Mouse (Mus musculus) adrenal gland, adult 2 months (tissue): ENCODE results near the gene Tcerg1l. TPM values are rescaled to one million over a fixed set of nuclear protein-coding genes. Genes with fewer than 3 reads are reported as not detected.

ENCODE experiments used
- DNase-seq: peaks from one replicate; pipeline ENCODE4 v3.0.0; 2021
- polyA plus RNA-seq: library from polyadenylated mRNA; depleted of rRNA; stranded (reverse); fragments of >200 nt; gene quantifications from 2 replicates; pipeline ENCODE4 v1.2.3, GENCODE M21; 2012
- total RNA-seq, 2 experiments: library from RNA; stranded (reverse); gene quantifications; 2 replicates each; pipeline ENCODE4 v1.2.3; 2021

Tcerg1l gene
- total and polyA plus RNA-seq, 3 experiments: 0.06 to 0.10 TPM; not detected in 1

GRCm38 (mm10) chr7:138357475-138357874 is 40.1 kb downstream of the Tcerg1l start:
- DNase-seq: no peak

GRCm38 (mm10) chr7:138356655-138357449 is 40.7 kb downstream of the Tcerg1l start:
- DNase-seq: no peak

GRCm38 (mm10) chr7:138345451-138345850 is 52.1 kb downstream of the Tcerg1l start:
- no peak for DNase-seq

GRCm38 (mm10) chr7:138338451-138338850 is 59.1 kb downstream of the Tcerg1l start:
- no peak for DNase-seq

- no peak for DNase-seq
Observed at GRCm38 (mm10) chr7:138337946-138338345, 59.6 kb downstream of the Tcerg1l start.

GRCm38 (mm10) chr7:138332504-138333168 is 64.9 kb downstream of the Tcerg1l start:
- DNase-seq: no peak

GRCm38 (mm10) chr7:138331266-138331665 is 66.3 kb downstream of the Tcerg1l start:
- DNase-seq: no peak

GRCm38 (mm10) chr7:138328637-138329036 is 68.9 kb downstream of the Tcerg1l start:
- no peak for DNase-seq

GRCm38 (mm10) chr7:138326760-138327159 is 70.8 kb downstream of the Tcerg1l start:
- DNase-seq: no peak

- no peak for DNase-seq
Observed at GRCm38 (mm10) chr7:138313733-138314132, 83.8 kb downstream of the Tcerg1l start.

GRCm38 (mm10) chr7:138306126-138306525 is 91.4 kb downstream of the Tcerg1l start:
- no peak for DNase-seq

- no peak for DNase-seq
Observed at GRCm38 (mm10) chr7:138284790-138285189, 112.7 kb downstream of the Tcerg1l start.

GRCm38 (mm10) chr7:138275263-138275662 is 122.3 kb downstream of the Tcerg1l start:
- DNase-seq: no peak

- no peak for DNase-seq
Observed at GRCm38 (mm10) chr7:138271328-138271727, 126.2 kb downstream of the Tcerg1l start.

- no peak for DNase-seq
Observed at GRCm38 (mm10) chr7:138269386-138269785, 128.1 kb downstream of the Tcerg1l start.

- DNase-seq: no peak
Observed at GRCm38 (mm10) chr7:138267976-138268646, 129.4 kb downstream of the Tcerg1l start.

GRCm38 (mm10) chr7:138248612-138249011 is 148.9 kb downstream of the Tcerg1l start:
- DNase-seq: no peak

- no peak for DNase-seq
Observed at GRCm38 (mm10) chr7:138248176-138248575, 149.4 kb downstream of the Tcerg1l start.

GRCm38 (mm10) chr7:138246684-138247083 is 150.8 kb downstream of the Tcerg1l start:
- DNase-seq: no peak

GRCm38 (mm10) chr7:138242229-138242628 is 155.3 kb downstream of the Tcerg1l start:
- DNase-seq: no peak

- no peak for DNase-seq
Observed at GRCm38 (mm10) chr7:138237708-138238225, 159.8 kb downstream of the Tcerg1l start.

- DNase-seq: no peak
Observed at GRCm38 (mm10) chr7:138224252-138224651, 173.3 kb downstream of the Tcerg1l start.

GRCm38 (mm10) chr7:138222951-138223350 is 174.6 kb downstream of the Tcerg1l start:
- DNase-seq: no peak
